Mouse (Mus musculus) kidney, embryonic 15.5 days (tissue): ENCODE results near the gene Armc8. TPM values are rescaled to one million over a fixed set of nuclear protein-coding genes. Genes with fewer than 3 reads are reported as not detected.

Experiments
- ATAC-seq: fragments of 200-750 bp; cut with Nextera tagmentation; replicated peaks from 2 replicates; pipeline ENCODE4 v1.8.0; 2017; ENCODE audit warnings: moderate TSS enrichment; ENCODE audit not compliant: low FRiP score
- H3K27ac ChIP-seq: fragments of 300-500 bp; sonication (generic); 2 replicates; pipeline ENCODE4 v1.5.1; 2015; ENCODE audit warnings: mild to moderate bottlenecking, inconsistent platforms
- H3K27me3 ChIP-seq: fragments of 300-500 bp; sonication (generic); 2 replicates; pipeline ENCODE4 v1.6.1; 2015; ENCODE audit warnings: inconsistent platforms
- H3K36me3 ChIP-seq: fragments of 300-500 bp; sonication (generic); 2 replicates; pipeline ENCODE4 v1.6.1; 2015; ENCODE audit warnings: inconsistent platforms
- H3K4me1 ChIP-seq: fragments of 300-500 bp; sonication (generic); 2 replicates; pipeline ENCODE4 v1.6.1; 2015; ENCODE audit warnings: inconsistent platforms
- H3K4me2 ChIP-seq: fragments of 300-500 bp; sonication (generic); 2 replicates; pipeline ENCODE4 v1.6.1; 2015; ENCODE audit warnings: moderate library complexity, mild to moderate bottlenecking, inconsistent platforms
- H3K4me3 ChIP-seq: fragments of 300-500 bp; sonication (generic); replicated peaks from 2 replicates; pipeline ENCODE4 v1.5.1; 2015; ENCODE audit warnings: mild to moderate bottlenecking, inconsistent platforms
- H3K9ac ChIP-seq: fragments of 300-500 bp; sonication (generic); 2 replicates; pipeline ENCODE4 v1.6.1; 2015; ENCODE audit warnings: mild to moderate bottlenecking, inconsistent platforms
- H3K9me3 ChIP-seq: fragments of 300-500 bp; sonication (generic); replicated peaks from 2 replicates; pipeline ENCODE4 v1.6.1; 2016; ENCODE audit warnings: inconsistent platforms
- WGBS: fragments of 180-500 bp; shearing (Covaris S2); methylation state at CpG from one replicate; pipeline ENCODE4 v1.1.7; 2015; ENCODE audit warnings: mixed read lengths; 5-methylcytosine and 5-hydroxymethylcytosine counted together
- polyA plus RNA-seq: library from polyadenylated mRNA; unstranded; fragments of >200 nt; fragmentation: Nextera tagmentation; extraction: Ambion mirVana; gene quantifications from 2 replicates; pipeline ENCODE4 v1.2.1, GENCODE M21; 2015

Gene Armc8
- polyA plus RNA-seq, 1 experiment from 2014 or later, result 23.9 TPM

DNA sequence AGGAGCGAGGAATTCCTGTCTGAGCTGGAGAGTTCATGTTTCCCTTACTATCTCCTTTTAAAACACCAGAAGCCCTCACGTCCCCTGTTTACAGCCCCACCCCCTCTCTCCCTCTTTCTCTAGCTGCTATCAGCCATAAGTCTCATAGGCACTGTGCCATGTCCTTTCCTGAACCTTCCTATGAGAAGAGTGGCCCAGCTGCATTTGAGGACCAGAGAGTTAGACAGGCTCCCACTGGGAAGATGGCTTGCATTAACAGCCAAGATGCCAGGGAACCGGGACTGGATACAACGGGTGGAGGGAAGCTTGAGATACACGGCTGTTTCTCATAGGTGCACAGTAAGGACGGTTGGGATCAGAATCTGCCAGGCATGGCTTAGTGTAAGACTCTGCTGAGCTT lies 103.8 kb downstream of the Armc8 start:
- ATAC-seq, result no peak
- H3K27me3 ChIP-seq, result no peaks in the 10 kb centered on the region
- no peak overlapping the region for H3K4me3 ChIP-seq
- no peak overlapping the region for H3K4me2 ChIP-seq
- no peak overlapping the region for H3K27ac ChIP-seq
- 79% methylated on average over 6 of the region's 6 CpGs for WGBS
- H3K9ac ChIP-seq, result no peak overlapping the region
- H3K9me3 ChIP-seq, result no peaks in the 10 kb centered on the region
- no peaks in the 10 kb centered on the region for H3K36me3 ChIP-seq
- 0 out of 2 replicates have a peak, but pooled peaks cover 3% of the 10 kb centered on the region for H3K4me1 ChIP-seq

DNA sequence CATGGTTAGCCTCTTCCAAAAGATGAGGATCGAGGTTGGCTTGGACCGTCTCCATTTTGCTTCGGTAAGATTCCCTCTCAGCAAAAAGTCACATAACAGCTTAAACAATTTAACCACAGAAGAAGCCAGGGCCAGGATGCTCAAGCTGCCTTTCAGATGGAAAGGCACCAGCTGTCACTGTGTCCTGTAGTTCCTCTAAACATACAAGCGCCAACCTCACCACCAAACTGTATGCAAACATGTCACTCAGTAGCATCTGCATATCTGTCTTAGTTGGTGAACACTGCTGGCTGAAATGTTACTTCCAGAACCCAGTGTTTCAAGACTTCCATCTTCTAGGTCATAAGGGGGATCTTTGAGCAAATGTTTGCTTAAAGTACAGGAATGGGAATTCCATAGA lies 109.0 kb downstream of the Armc8 start:
- 91% methylated on average over 4 of the region's 4 CpGs for WGBS
- H3K4me2 ChIP-seq, result no peak overlapping the region
- no peaks in the 10 kb centered on the region for H3K4me1 ChIP-seq
- no peaks in the 10 kb centered on the region for H3K36me3 ChIP-seq
- no peaks in the 10 kb centered on the region for H3K9me3 ChIP-seq
- H3K27ac ChIP-seq, result no peak overlapping the region
- H3K4me3 ChIP-seq, result no peak overlapping the region
- ATAC-seq, result no peak
- H3K27me3 ChIP-seq, result 0 out of 2 replicates have a peak, but pooled peaks cover 3% of the 10 kb centered on the region
- H3K9ac ChIP-seq, result no peak overlapping the region

DNA sequence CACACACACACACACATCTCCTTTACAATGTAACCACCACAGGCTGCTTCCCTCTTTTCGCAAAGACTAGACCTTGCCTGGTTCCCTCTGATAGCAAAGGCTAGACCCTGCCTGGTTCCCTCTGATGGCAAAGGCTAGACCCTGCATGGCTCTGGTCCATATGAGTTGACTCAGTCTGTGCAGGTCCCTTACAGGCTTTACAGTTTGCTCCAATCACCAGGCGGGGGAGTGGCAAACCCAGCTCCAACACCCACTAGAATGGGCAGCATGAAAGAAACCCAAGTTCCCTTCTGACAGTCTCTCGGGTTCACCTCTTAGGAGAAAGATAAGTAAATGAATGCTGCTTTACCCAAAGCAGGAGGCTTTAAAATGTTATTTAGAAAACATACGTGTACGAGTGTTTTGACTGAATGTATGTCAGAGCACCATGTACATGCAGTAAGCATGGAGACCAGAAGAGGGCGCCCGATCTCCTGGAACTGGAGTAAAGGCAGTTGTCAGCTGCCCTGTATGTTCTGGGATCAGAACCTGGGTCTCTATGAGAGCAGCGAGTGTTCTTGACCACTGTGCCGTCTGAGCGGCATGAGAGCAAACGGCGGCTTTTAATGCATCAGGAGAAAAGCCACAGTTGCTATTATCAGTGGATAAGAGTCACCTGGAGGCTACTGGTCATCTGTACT lies 110.0 kb downstream of the Armc8 start:
- Histone ChIP-seq H3K4me2 (no peak overlapping the region), H3K27me3 (0 out of 2 replicates have a peak, but pooled peaks cover 3% of the 10 kb centered on the region), H3K4me1 (no peaks in the 10 kb centered on the region), H3K27ac (no peak overlapping the region), H3K9me3 (no peaks in the 10 kb centered on the region), H3K9ac (no peak overlapping the region), H3K36me3 (no peaks in the 10 kb centered on the region), H3K4me3 (no peak overlapping the region)
- WGBS, result 45% methylated on average over 12 of the region's 12 CpGs
- no peak for ATAC-seq

DNA sequence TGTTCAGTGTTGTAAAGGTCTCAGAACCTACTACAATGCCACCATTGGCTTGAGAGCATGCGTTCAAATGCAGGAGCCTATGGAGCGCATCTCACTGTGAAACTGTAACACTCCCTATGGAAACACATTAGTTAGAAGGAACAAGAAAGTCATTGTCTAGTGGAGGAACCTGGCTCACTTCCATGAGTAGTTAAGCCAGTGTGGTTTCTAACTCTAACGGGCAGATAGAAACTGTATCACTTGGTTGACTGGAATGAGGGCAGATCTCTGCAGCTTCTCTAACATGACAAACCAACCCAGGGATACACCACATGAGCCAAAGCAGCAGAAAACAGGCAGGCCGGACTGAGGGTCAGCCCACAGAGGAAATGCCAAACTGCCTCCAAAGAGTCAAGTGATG lies 114.5 kb downstream of the Armc8 start:
- 83% methylated on average over 4 of the region's 4 CpGs for WGBS
- no peak for ATAC-seq

DNA sequence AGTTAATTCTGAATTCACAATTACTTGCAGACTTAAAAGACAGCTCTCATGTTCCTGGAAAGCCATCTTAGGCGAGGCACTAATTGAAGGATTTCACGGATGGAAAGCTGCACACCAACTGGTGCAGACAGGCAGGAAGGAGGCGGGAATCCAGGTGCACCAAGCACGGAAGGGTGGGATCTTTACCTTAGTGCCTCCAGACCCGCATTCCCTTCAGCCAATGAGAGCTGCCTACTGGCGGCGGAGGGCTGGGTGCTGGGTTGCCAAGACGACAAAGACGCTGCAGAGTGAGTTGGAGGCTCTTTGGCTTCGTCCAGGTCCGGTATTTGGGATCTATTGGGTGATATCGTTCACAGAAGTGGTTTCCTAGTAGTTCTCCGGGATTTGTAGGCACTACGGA lies 117.5 kb downstream of the Armc8 start, which contains the start of gene Nme9:
Gene Nme9 (plus strand): TSS at position 315 of the 400 bp plus-strand sequence.
- Histone ChIP-seq H3K4me3 (peak within 1 kb of the TSS; percentile 23), H3K27me3 (peaks cover 20% of the 10 kb centered on the region), H3K27ac (no peak within 1 kb of the TSS), H3K36me3 (no peaks in the 10 kb centered on the region), H3K9me3 (no peaks in the 10 kb centered on the region), H3K9ac (no peak within 1 kb of the TSS), H3K4me1 (peaks cover 12% of the 10 kb centered on the region), H3K4me2 (peak within 1 kb of the TSS; percentile 53)
- ATAC-seq, result peak; percentile 81
- WGBS, result 6% methylated on average over 14 of the region's 14 CpGs

More for the DNA sequence above, 114.5 kb downstream of the Armc8 start:
- Histone ChIP-seq H3K4me1 (peaks cover 12% of the 10 kb centered on the region), H3K4me2 (no peak overlapping the region), H3K27me3 (peaks cover 18% of the 10 kb centered on the region), H3K9me3 (no peaks in the 10 kb centered on the region), H3K4me3 (no peak overlapping the region), H3K9ac (no peak overlapping the region), H3K27ac (no peak overlapping the region), H3K36me3 (no peaks in the 10 kb centered on the region)

DNA sequence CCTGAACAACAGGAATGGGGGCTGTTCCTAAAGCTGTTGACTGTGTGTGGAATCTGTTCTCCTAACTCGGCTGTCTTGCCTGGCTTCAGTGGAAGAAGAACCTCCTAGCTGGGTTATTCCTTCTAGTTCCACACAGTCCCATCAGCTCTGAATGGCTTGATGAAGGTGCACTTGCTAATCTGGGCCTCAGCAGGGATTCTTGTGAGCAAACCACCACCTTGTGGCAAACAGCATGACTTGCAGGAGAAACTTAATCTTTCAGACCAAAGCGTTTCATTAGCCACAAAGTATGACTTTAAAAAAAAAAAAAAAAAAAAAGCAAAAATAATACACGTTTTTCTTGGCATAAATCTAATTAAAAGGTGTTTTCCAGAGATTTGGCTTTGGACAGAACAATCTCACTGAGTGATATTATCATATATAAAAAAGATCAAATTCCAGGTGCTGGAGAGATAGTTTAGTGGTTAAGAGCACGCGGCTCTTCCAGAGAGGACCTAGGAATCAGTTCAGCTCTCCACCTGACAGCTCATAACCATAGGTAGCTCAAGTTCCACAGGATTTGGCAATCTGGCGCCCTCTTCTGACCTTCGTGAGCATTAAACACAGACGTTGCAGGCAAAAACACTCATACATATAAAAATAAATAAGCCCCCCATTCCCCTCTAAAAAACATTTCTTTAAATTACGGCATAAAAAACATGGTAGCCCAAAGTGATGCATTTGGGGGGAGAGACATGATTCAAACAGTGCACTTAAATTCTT lies 118.6 kb downstream of the Armc8 start:
- Histone ChIP-seq H3K4me2 (no peak overlapping the region), H3K27me3 (peaks cover 18% of the 10 kb centered on the region), H3K4me1 (peaks cover 12% of the 10 kb centered on the region), H3K9ac (no peak overlapping the region), H3K36me3 (no peaks in the 10 kb centered on the region), H3K9me3 (no peaks in the 10 kb centered on the region), H3K4me3 (no peak overlapping the region), H3K27ac (no peak overlapping the region)
- 42% methylated on average over 9 of the region's 9 CpGs for whole genome bisulfite sequencing
- ATAC-seq, result 0 out of 2 replicates have a peak, but pooled peaks have one; percentile 38

DNA sequence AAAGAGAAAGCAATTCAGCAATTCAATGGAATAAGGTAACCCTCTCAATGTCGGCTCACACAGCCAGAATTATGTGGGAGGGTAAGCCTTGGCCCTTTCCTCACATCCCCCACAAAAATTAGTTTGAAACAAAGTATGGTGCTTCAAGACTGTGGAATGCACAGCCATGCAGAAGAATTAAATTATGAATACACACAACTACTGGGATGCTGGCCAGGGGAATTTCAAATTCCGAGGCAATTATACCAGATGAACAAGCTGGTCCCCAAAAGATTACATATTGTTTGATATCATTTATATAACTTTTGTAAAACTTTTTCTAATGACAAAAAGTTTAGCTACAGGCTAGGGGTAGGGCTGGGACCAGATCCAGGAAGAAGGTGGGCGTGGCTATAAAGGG lies 121.4 kb downstream of the Armc8 start:
- Histone ChIP-seq H3K27me3 (peaks cover 18% of the 10 kb centered on the region), H3K4me2 (no peak overlapping the region), H3K36me3 (no peaks in the 10 kb centered on the region), H3K9me3 (no peaks in the 10 kb centered on the region), H3K27ac (no peak overlapping the region), H3K9ac (no peak overlapping the region), H3K4me3 (no peak overlapping the region), H3K4me1 (peaks cover 16% of the 10 kb centered on the region)
- 65% methylated on average over 3 of the region's 3 CpGs for WGBS
- no peak for ATAC-seq

DNA sequence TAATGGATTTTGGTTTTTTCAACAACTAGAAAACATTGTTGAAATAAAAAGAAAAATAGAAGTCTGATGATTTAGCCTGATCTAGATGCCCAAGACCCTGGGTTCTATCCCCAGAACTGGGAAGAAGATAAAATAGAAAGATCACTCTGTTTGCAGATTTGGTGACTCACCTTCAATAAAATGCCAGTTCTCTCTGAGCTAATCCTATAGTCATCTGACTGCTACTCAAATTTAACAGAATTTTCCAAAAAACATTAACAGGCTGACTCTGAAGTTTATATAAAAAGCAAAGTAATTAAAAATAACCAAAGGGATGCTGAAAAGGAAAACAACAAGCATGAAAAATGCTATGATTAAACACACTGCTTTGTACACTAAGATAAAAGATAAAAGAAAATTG lies 122.4 kb downstream of the Armc8 start:
- Histone ChIP-seq H3K4me2 (no peak overlapping the region), H3K9ac (no peak overlapping the region), H3K27me3 (peaks cover 11% of the 10 kb centered on the region; the same call in 1 of the 2 replicates), H3K4me1 (peaks cover 9% of the 10 kb centered on the region), H3K9me3 (no peaks in the 10 kb centered on the region), H3K4me3 (no peak overlapping the region), H3K27ac (no peak overlapping the region), H3K36me3 (no peaks in the 10 kb centered on the region)
- ATAC-seq, result no peak

DNA sequence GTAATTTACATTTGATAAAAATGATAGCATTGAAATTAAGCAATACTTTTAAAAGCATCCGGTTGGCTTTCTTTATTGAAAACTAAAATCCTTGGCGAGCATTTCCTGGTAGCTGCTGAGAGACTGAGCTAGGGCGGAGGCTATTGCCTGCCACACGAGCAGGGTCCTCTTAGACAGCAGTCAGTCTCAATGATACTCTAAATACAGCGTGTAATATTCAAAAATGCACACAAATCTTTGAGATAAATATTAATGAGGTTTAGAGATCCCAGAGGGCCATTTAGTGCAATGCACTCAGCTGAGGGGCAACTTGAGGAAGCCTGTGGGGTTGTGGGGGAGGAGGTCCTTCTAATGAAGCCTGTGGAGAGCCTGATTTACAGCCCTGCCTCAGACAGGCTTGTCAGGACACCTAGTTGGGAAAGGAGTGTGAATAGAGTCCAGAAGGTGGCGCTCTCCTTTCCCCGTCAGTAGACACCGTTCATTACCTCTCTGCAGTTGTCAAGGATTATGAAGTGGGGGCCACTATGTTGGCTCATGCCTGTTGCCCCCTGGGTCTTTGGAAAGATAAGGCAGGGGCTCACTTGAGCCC lies 124.0 kb downstream of the Armc8 start:
- H3K27ac ChIP-seq, result no peak overlapping the region
- H3K9me3 ChIP-seq, result no peaks in the 10 kb centered on the region
- H3K4me3 ChIP-seq, result no peak overlapping the region
- no peaks in the 10 kb centered on the region for H3K36me3 ChIP-seq
- H3K4me2 ChIP-seq, result no peak overlapping the region
- 0 out of 2 replicates have a peak, but pooled peaks cover 4% of the 10 kb centered on the region for H3K4me1 ChIP-seq
- ATAC-seq, result no peak
- 0 out of 2 replicates have a peak, but pooled peaks cover 3% of the 10 kb centered on the region for H3K27me3 ChIP-seq
- H3K9ac ChIP-seq, result no peak overlapping the region
- 22% methylated on average over 8 of the region's 8 CpGs for WGBS

DNA sequence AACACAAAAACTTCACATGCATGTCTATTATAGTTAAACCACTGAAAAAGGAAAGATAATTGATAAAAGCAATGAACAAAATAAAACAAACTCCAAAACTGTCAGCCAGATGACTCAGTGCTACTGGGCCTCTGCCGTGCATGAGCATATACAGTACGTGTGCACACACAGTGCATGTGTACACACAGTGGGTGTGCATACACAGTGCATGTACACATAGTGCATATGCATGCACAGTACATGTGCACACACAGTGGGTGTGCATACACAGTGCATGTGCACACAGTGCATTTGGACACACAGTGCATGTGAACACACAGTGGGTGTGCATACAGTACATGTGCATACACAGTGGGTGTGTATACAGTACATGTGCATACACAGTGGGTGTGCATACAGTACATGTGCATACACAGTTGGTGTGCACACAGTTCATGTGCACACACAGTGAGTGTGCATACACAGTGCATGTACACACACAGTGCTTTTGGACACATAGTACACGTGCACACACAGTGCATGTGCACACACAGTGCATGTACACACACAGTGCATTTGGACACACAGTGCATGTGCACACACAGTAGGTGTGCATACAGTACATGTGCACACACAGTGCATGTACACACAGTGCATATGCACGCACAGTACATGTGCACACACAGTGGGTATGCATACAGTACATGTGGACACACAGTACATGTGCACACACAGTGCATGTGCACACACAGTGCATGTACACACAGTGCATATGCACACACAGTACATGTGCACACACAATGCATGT lies 126.9 kb downstream of the Armc8 start:
- no peak for ATAC-seq
- no peaks in the 10 kb centered on the region for H3K9me3 ChIP-seq

DNA sequence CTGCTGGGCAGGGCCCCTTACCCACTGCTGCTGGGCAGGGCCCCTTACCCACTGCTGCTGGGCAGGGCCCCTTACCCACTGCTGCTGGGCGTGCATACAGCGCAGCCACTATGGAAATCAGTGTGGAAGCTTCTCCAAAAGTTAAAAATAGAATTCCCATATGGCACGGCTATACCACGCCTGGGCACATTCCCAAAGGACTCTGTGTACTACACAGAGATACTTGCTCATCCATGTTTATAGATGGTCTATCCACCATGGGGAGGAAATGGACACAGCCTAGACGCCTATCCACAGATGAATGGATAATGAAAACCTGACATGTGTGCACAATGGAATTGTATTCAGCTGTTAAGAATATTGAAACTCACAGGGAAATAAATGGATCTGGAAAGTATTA lies 127.8 kb downstream of the Armc8 start:
- H3K4me3 ChIP-seq, result no peak overlapping the region
- H3K4me1 ChIP-seq, result peaks cover 12% of the 10 kb centered on the region
- no peak overlapping the region for H3K27ac ChIP-seq
- no peaks in the 10 kb centered on the region for H3K36me3 ChIP-seq
- ATAC-seq, result no peak
- no peak overlapping the region for H3K4me2 ChIP-seq
- no peaks in the 10 kb centered on the region for H3K9me3 ChIP-seq
- 83% methylated on average over 5 of the region's 5 CpGs for WGBS
- H3K27me3 ChIP-seq, result peaks cover 24% of the 10 kb centered on the region
- H3K9ac ChIP-seq, result no peak overlapping the region

More for the DNA sequence above, 126.9 kb downstream of the Armc8 start:
- 92% methylated on average over 4 of the region's 4 CpGs for WGBS
- Histone ChIP-seq H3K27me3 (peaks cover 24% of the 10 kb centered on the region), H3K9ac (no peak overlapping the region), H3K4me3 (no peak overlapping the region), H3K4me1 (0 out of 2 replicates have a peak, but pooled peaks cover 10% of the 10 kb centered on the region), H3K27ac (no peak overlapping the region), H3K36me3 (no peaks in the 10 kb centered on the region), H3K4me2 (no peak overlapping the region)
